Mouse (Mus musculus) heart, postnatal 0 days (tissue): ENCODE data around the gene Pik3c2b. TPM values are rescaled to one million over a fixed set of nuclear protein-coding genes. Genes with fewer than 3 reads are reported as not detected.
A peak's percentile ranks its signal among the peaks of the same experiment; 100 is the strongest.

ENCODE experiments used
- ATAC-seq: fragments of 200-750 bp; cut with Nextera tagmentation; 2 replicates; pipeline ENCODE4 v1.8.0; 2017; ENCODE audit warnings: low read depth, moderate number of reproducible peaks, moderate library complexity; ENCODE audit not compliant: insufficient read depth
- DNase-seq: peaks from one replicate; pipeline ENCODE4 v3.0.0-alpha.2; 2016; ENCODE audit warnings: low spot score
- H3K27ac ChIP-seq: fragments of 300-500 bp; sonication (generic); 2 replicates; pipeline ENCODE4 v1.5.1; 2014; ENCODE audit warnings: low read depth, mild to moderate bottlenecking
- H3K27me3 ChIP-seq: fragments of 300-500 bp; sonication (generic); 2 replicates; pipeline ENCODE4 v1.6.1; 2014; ENCODE audit warnings: low read length, mixed read lengths; ENCODE audit not compliant: control insufficient read depth, insufficient read depth
- H3K36me3 ChIP-seq: fragments of 300-500 bp; sonication (generic); replicated peaks from 2 replicates; pipeline ENCODE4 v1.6.1; 2014; ENCODE audit warnings: low read length, mixed read lengths; ENCODE audit not compliant: control insufficient read depth, insufficient read depth
- H3K4me1 ChIP-seq: fragments of 300-500 bp; sonication (generic); 2 replicates; pipeline ENCODE4 v1.6.1; 2014; ENCODE audit warnings: antibody characterized with exemption; ENCODE audit not compliant: control insufficient read depth, insufficient read depth
- H3K4me2 ChIP-seq: fragments of 300-500 bp; sonication (generic); 2 replicates; pipeline ENCODE4 v1.6.1; 2014; ENCODE audit warnings: low read depth, mild to moderate bottlenecking, low read length, moderate library complexity
- H3K4me3 ChIP-seq: fragments of 300-500 bp; sonication (generic); 2 replicates; pipeline ENCODE4 v1.5.1; 2014; ENCODE audit warnings: low read depth, low read length
- H3K9ac ChIP-seq: fragments of 300-500 bp; sonication (generic); replicated peaks from 2 replicates; pipeline ENCODE4 v1.6.1; 2014; ENCODE audit warnings: low read depth, low read length, mixed read lengths
- H3K9me3 ChIP-seq: fragments of 300-500 bp; sonication (generic); replicated peaks from 2 replicates; pipeline ENCODE4 v1.6.1; 2016; ENCODE audit warnings: low read length; ENCODE audit not compliant: control insufficient read depth
- CTCF ChIP-seq: IDR thresholded peaks from 2 replicates; pipeline ENCODE4 v1.5.1; 2016; ENCODE audit warnings: antibody characterized with exemption, control low read depth, low read depth
- EP300 ChIP-seq: IDR thresholded peaks from 2 replicates; pipeline ENCODE4 v1.6.1; 2016; ENCODE audit warnings: antibody characterized with exemption, low read depth
- WGBS: fragments of 180-500 bp; shearing (Covaris S2); extraction: QIAGEN DNeasy Blood & Tissue Kit; methylation state at CpG from one replicate; pipeline ENCODE4 v1.1.7; 2014; 5-methylcytosine and 5-hydroxymethylcytosine counted together
- polyA plus RNA-seq: library from polyadenylated mRNA; unstranded; fragments of >200 nt; fragmentation: Nextera tagmentation; extraction: Ambion mirVana; gene quantifications from 2 replicates; pipeline ENCODE4 v1.2.1, GENCODE M21; 2015
- total RNA-seq: library from RNA; depleted of rRNA; stranded (reverse); fragments of >200 nt; gene quantifications from 2 replicates; pipeline ENCODE4 v1.2.3, GENCODE M21; 2014; ENCODE audit warnings: low replicate concordance

Pik3c2b gene
- total and polyA plus RNA-seq, 2 experiments from 2014 or later = 7.8 to 16.3 TPM

- DNase-seq (no peak), ATAC-seq (no peak)
- H3K4me1 ChIP-seq = no peaks in the 10 kb centered on the region
- no peaks in the 10 kb centered on the region for H3K36me3 ChIP-seq
- whole genome bisulfite sequencing = 49% methylated on average over 9 of the region's 9 CpGs
- no peak overlapping the region for H3K4me3 ChIP-seq
- no peak overlapping the region for H3K4me2 ChIP-seq
- TF ChIP-seq EP300 (no peak), CTCF (no peak)
- no peak overlapping the region for H3K27ac ChIP-seq
- H3K27me3 ChIP-seq = no peaks in the 10 kb centered on the region
- H3K9me3 ChIP-seq = no peaks in the 10 kb centered on the region
- H3K9ac ChIP-seq = no peak overlapping the region
Measured at GRCm38 (mm10) chr1:133127328-133127727, 81.9 kb downstream of the Pik3c2b start.

DNA sequence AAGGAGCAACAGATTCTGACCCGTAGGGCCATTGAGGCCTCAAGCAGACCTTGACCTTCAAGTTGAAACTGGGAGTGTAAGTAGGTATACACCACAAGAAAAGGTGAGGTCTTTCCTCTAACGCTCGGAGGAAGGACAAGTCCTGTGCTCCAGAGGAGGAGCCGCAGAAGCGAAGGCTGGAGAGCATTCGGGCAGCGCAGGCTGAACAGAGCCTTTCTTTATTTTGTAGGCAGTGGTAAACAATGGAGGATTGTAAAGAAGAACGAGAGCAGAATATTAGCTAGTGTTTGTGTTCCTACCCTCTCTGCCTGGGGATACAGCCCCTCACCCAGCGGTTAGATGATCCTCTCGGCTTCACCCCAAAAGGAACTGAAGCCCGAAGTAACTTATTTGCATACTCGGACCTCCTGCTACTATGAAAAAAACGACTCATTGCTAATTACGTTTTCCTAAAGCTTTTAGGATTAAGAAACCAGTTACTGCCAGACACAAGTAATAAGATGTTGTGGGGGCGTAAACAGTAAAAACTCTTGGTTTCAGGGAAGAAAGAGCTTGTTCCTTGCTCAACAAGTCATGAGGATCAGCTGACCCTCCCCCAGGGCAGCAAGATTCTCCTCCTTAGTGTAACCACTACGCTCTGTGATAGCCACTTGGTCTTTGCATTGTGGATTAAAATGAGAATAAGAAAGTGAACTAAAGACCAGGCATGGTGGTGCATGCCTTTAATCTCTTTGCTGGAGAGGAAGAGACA lies 84.2 kb downstream of the Pik3c2b start:
- TF ChIP-seq CTCF = no peak
- TF ChIP-seq EP300 = no peak
- no peaks in the 10 kb centered on the region for H3K27me3 ChIP-seq
- DNase-seq (no peak), ATAC-seq (no peak)
- no peaks in the 10 kb centered on the region for H3K9me3 ChIP-seq
- H3K4me2 ChIP-seq = no peak overlapping the region
- WGBS = 45% methylated on average over 16 of the region's 16 CpGs
- H3K36me3 ChIP-seq = no peaks in the 10 kb centered on the region
- no peak overlapping the region for H3K9ac ChIP-seq
- no peak overlapping the region for H3K4me3 ChIP-seq
- 0 out of 2 replicates have a peak, but pooled peaks cover 4% of the 10 kb centered on the region for H3K4me1 ChIP-seq
- H3K27ac ChIP-seq = peak overlapping the region; percentile 94; the same call in 1 of the 2 replicates

DNA sequence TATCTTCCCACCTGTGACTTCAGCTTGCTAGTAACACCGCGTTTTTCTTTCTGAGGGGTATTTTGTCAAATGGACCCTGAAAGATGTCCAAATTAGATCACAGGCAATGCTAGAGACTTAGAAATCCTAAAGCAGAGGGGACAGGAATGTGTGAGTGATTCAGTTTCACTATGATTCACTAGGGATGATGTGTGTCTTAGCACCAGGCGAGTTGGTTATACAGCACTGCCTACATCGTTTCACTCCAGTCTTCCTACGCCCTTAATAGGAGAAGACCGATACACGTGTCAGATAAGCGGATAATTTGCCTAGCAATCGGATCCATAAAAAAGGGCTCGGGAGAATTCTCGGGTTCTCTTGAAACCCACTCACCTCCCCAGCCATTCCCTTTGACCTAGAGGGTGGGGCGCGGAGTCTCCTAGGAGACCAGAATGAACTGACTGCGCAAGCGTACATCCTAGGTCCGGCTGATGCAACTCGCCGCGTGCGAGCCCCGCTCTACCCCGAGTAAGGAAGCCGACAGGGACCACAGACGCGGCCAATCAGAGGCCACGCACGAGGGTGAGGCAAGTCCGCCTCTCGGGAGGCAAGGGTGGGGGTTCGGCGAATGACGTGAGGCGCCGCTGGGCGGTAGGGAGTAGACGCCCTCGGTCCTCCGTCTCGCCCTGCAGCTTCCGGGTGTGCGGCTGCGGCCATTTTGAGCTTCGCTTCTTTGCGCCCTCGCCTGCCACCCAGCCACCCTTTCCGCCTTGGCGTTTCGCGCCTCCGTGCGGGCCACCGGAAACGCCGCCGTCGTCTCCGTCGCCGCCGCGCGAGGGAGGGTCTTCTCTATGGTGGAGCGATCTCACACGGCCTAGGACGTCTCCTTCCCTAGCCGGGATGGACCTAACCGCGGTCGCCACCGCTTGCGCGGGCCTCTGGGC lies 85.4 kb downstream of the Pik3c2b start, which contains the start of gene Ppp1r15b:
Gene Ppp1r15b (plus strand): TSS at position 506 of the 923 bp plus-strand sequence.
- H3K4me1 ChIP-seq = 0 out of 2 replicates have a peak, but pooled peaks cover 11% of the 10 kb centered on the region
- 0 out of 2 replicates have a peak, but pooled peaks have one; percentile 6 for TF ChIP-seq CTCF
- peak; percentile 97 for TF ChIP-seq EP300
- peak within 1 kb of the TSS; percentile 73 for H3K4me3 ChIP-seq
- peak within 1 kb of the TSS; percentile 94 for H3K27ac ChIP-seq
- ATAC-seq = peak; percentile 99
- WGBS = 1% methylated on average over 71 of the region's 72 CpGs
- peak within 1 kb of the TSS; percentile 92 for H3K4me2 ChIP-seq
- DNase-seq = peak; percentile 99
- H3K27me3 ChIP-seq = no peaks in the 10 kb centered on the region
- H3K9me3 ChIP-seq = no peaks in the 10 kb centered on the region
- no peaks in the 10 kb centered on the region for H3K36me3 ChIP-seq
- H3K9ac ChIP-seq = peak within 1 kb of the TSS; percentile 78

DNA sequence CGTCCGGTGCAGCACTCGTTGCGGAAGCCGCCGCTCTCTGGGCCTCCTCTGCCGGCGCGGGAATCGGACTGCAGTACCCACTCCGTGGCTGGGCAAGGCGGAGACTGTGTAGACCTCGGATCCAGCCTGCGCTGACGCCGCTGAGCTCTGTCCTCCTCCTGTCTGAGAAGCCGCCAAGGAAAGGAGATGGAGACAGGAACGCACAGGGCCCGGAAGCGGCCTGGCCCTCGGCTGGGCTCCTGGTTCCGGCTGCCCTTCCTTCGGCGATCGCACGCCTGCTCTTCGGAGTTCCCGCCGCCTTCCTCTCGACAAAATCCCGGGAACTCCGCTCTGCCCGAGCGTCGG lies 86.1 kb downstream of the Pik3c2b start:
- TF ChIP-seq CTCF = no peak
- TF ChIP-seq EP300 = no peak
- ATAC-seq = no peak
- H3K4me1 ChIP-seq = 0 out of 2 replicates have a peak, but pooled peaks cover 14% of the 10 kb centered on the region
- peak overlapping the region; percentile 92 for H3K4me2 ChIP-seq
- H3K4me3 ChIP-seq = peak overlapping the region; percentile 73
- peaks cover 4% of the 10 kb centered on the region for H3K36me3 ChIP-seq
- H3K9ac ChIP-seq = peak overlapping the region; percentile 78
- no peak for DNase-seq
- WGBS = 0% methylated on average over 35 of the region's 35 CpGs
- H3K27ac ChIP-seq = peak overlapping the region; percentile 94
- no peaks in the 10 kb centered on the region for H3K27me3 ChIP-seq
- no peaks in the 10 kb centered on the region for H3K9me3 ChIP-seq

GRCm38 (mm10) chr1:133131936-133132335 lies 86.5 kb downstream of the Pik3c2b start:
- peak overlapping the region; percentile 92 for H3K4me2 ChIP-seq
- under 1% methylated on average over 11 of the region's 11 CpGs for WGBS
- TF ChIP-seq CTCF (no peak), EP300 (no peak)
- H3K27me3 ChIP-seq = no peaks in the 10 kb centered on the region
- peak overlapping the region; percentile 94 for H3K27ac ChIP-seq
- DNase-seq = no peak
- H3K36me3 ChIP-seq = peaks cover 8% of the 10 kb centered on the region
- H3K4me1 ChIP-seq = 0 out of 2 replicates have a peak, but pooled peaks cover 14% of the 10 kb centered on the region
- no peak for ATAC-seq
- peak overlapping the region; percentile 73 for H3K4me3 ChIP-seq
- peak overlapping the region; percentile 78 for H3K9ac ChIP-seq
- H3K9me3 ChIP-seq = no peaks in the 10 kb centered on the region
